Mouse (Mus musculus) macrophage (primary cell): ENCODE results near the gene Mybph. TPM values are rescaled to one million over a fixed set of nuclear protein-coding genes. Genes with fewer than 3 reads are reported as not detected.

Experiments
- H3K27ac ChIP-seq: fragments of 350-480 bp; formaldehyde crosslinking; 2 replicates; pipeline ENCODE4 v1.9.0; 2021
- H3K36me3 ChIP-seq: fragments of 350-480 bp; formaldehyde crosslinking; 2 replicates; pipeline ENCODE4 v1.9.0; 2021; ENCODE audit errors: inconsistent target
- H3K4me3 ChIP-seq: fragments of 350-480 bp; formaldehyde crosslinking; 2 replicates; pipeline ENCODE4 v1.9.0; 2021; ENCODE audit errors: inconsistent target
- H3K79me2 ChIP-seq: fragments of 350-480 bp; formaldehyde crosslinking; 2 replicates; pipeline ENCODE4 v1.9.0; 2021; ENCODE audit errors: inconsistent target
- WGBS: methylation state at CpG from one replicate; pipeline ENCODE4 v1.1.7; 2026; ENCODE audit warnings: inconsistent platforms; ENCODE audit not compliant: missing documents; 5-methylcytosine and 5-hydroxymethylcytosine counted together
- polyA plus RNA-seq: library from polyadenylated mRNA; stranded (reverse); fragments of 250-400 nt; gene quantifications from 3 replicates; pipeline ENCODE4 v1.2.4, GENCODE M21; 2018; ENCODE audit warnings: inconsistent platforms

Mybph gene
- polyA plus RNA-seq, 1 experiment from 2014 or later, result not detected

- Histone ChIP-seq H3K27ac (peak overlapping the region; percentile 71), H3K36me3 (no peaks in the 10 kb centered on the region), H3K4me3 (peak overlapping the region; percentile 33), H3K79me2 (no peaks in the 10 kb centered on the region)
- 17% methylated on average over 3 of the region's 3 CpGs for WGBS
Observed at GRCm38 (mm10) chr1:134195571-134195970, 2.3 kb downstream of the Mybph start.

- 23% methylated on average over 4 of the region's 4 CpGs for WGBS
- no peaks in the 10 kb centered on the region for H3K79me2 ChIP-seq
- peak overlapping the region; percentile 33 for H3K4me3 ChIP-seq
- H3K36me3 ChIP-seq, result no peaks in the 10 kb centered on the region
- peak overlapping the region; percentile 71 for H3K27ac ChIP-seq
Observed at GRCm38 (mm10) chr1:134195979-134196378, 2.7 kb downstream of the Mybph start.

DNA sequence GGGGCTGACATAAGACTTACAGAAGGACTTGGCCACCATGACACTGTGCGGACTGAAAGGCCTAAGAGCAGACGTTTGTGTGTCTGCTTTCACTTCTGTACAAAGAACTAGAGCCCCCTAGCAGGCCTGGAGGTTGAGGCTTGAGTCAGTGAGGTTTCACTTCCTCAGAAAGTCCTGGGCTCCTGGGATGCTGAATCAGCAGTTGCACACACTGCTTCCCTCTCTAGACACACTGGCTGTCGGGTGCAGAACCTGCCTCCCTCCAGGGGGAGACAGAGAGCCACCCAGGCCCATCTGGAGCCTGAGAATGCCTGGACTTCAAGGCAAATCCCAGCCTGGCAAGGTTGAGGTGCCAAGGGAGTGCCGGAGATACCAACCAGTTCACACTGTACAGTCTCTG lies 3.1 kb downstream of the Mybph start:
- WGBS, result 14% methylated on average over 4 of the region's 4 CpGs
- H3K36me3 ChIP-seq, result no peaks in the 10 kb centered on the region
- no peaks in the 10 kb centered on the region for H3K79me2 ChIP-seq
- H3K4me3 ChIP-seq, result peak overlapping the region; percentile 33
- peak overlapping the region; percentile 71 for H3K27ac ChIP-seq

GRCm38 (mm10) chr1:134197325-134197982 lies 4.2 kb downstream of the Mybph start:
- 88% methylated on average over 15 of the region's 15 CpGs for WGBS
- Histone ChIP-seq H3K4me3 (no peak overlapping the region), H3K36me3 (no peaks in the 10 kb centered on the region), H3K27ac (no peak overlapping the region), H3K79me2 (no peaks in the 10 kb centered on the region)

DNA sequence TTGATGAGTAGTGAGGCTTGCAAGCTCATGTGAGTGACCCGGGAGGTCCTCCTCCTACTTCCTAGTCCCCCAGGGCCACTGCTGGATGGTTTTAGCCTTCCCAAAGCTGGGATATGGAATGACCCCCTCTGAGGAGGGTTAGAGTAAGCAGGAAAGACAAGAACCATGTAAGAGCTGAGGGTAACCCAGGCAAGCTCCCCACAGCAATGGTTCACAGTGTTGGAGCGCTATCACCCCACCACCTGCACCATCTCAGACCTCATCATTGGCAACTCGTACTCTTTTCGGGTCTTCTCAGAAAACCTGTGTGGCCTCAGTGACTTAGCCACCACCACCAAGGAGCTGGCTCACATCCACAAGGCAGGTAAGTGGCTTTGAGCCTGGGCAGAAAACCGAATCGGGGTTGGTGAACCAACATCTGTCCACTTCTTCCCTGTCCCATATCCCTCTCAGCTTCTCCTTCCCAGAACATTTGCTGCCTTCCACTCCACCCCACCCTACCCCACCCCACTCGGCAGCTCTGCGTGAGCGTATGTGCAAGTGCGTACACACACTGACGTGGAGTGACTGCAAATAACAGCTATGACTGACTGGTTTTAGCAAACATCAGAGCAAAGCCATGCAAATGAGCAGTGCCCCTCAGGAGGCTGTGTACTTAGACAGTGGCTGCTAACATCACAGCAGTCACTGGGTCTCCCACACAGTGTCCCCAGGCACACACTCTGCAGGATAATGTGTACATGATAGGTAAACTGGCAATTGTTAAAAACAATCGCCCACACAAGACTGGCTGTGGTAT lies 5.1 kb downstream of the Mybph start:
- Histone ChIP-seq H3K27ac (no peak overlapping the region), H3K4me3 (no peak overlapping the region), H3K79me2 (no peaks in the 10 kb centered on the region), H3K36me3 (no peaks in the 10 kb centered on the region)
- WGBS, result 88% methylated on average over 12 of the region's 12 CpGs

DNA sequence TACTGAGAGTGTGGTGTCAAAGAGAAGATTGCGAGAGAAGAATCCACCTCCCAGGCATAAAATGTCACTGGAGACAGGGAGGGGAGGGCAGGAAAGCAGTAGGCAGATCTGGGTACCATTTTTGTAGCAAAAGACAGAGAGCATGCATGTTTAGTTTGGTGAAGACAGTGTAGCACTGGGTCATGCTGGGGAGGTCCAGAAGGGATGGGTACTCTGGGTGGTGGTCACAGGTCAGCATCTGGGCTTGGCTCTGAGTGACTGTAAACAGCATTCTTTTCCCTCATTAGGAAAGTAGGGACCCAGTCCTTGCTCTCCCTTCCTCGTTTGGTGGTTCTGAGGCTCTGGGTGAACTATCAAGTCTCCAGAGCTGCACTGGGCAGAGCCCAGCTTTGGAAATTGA lies 7.2 kb downstream of the Mybph start:
- WGBS, result 83% methylated on average over 2 of the region's 2 CpGs
- no peak overlapping the region for H3K27ac ChIP-seq
- no peak overlapping the region for H3K4me3 ChIP-seq
- H3K36me3 ChIP-seq, result no peaks in the 10 kb centered on the region
- H3K79me2 ChIP-seq, result no peaks in the 10 kb centered on the region

DNA sequence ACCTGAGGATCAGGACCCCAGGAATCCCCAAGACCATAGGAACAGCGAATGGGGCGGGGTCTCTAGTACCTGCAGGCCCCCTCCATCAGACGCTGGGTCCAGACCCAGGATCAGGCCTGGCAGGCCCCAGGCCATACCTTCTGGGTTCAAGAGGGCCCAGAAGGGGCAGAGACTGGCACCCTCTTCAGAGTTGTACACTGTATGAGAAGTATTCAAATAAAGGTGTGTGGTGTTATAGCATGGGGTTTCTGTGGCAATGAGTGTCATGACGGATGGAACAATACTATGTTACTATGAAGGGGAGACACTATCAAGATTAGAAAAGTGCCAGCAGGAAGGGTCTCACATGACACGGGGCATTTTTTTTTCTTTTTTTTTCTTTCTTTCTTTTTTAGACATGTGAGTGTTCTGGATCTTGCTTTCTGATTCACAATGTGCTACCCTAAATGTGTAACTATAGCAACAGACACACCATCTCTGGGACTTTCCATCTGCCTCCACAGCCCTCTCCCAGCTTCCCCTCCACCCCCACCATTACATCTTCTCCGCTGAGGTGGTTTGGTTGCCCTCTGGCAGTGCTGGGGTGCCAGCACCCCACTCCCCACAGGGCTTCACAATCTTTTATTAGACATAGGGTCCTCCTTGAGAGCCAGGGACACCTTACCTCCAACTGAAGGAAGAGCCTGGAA lies 7.9 kb downstream of the Mybph start:
- WGBS, result 99% methylated on average over 6 of the region's 6 CpGs
- no peaks in the 10 kb centered on the region for H3K79me2 ChIP-seq

GRCm38 (mm10) chr1:134201751-134202420 lies 8.6 kb downstream of the Mybph start:
- H3K36me3 ChIP-seq, result no peaks in the 10 kb centered on the region
- H3K79me2 ChIP-seq, result no peaks in the 10 kb centered on the region
- WGBS, result 67% methylated on average over 3 of the region's 3 CpGs
- no peak overlapping the region for H3K4me3 ChIP-seq
- no peak overlapping the region for H3K27ac ChIP-seq

More for the DNA sequence above, 7.9 kb downstream of the Mybph start:
- no peak overlapping the region for H3K27ac ChIP-seq
- no peak overlapping the region for H3K4me3 ChIP-seq
- H3K36me3 ChIP-seq, result no peaks in the 10 kb centered on the region

GRCm38 (mm10) chr1:134204230-134204629 lies 11.0 kb downstream of the Mybph start:
- WGBS, result 92% methylated on average over 13 of the region's 13 CpGs
- Histone ChIP-seq H3K36me3 (no peaks in the 10 kb centered on the region), H3K79me2 (no peaks in the 10 kb centered on the region), H3K4me3 (no peak overlapping the region), H3K27ac (no peak overlapping the region)

- WGBS, result 51% methylated on average over 9 of the region's 9 CpGs
- Histone ChIP-seq H3K79me2 (no peaks in the 10 kb centered on the region), H3K36me3 (no peaks in the 10 kb centered on the region), H3K27ac (no peak overlapping the region), H3K4me3 (no peak overlapping the region)
Observed at GRCm38 (mm10) chr1:134205296-134206018, 12.2 kb downstream of the Mybph start.

GRCm38 (mm10) chr1:134206085-134206484 lies 12.8 kb downstream of the Mybph start:
- no peaks in the 10 kb centered on the region for H3K36me3 ChIP-seq
- H3K4me3 ChIP-seq, result no peak overlapping the region
- no peaks in the 10 kb centered on the region for H3K79me2 ChIP-seq
- no peak overlapping the region for H3K27ac ChIP-seq
- WGBS, result 60% methylated on average over 5 of the region's 5 CpGs

DNA sequence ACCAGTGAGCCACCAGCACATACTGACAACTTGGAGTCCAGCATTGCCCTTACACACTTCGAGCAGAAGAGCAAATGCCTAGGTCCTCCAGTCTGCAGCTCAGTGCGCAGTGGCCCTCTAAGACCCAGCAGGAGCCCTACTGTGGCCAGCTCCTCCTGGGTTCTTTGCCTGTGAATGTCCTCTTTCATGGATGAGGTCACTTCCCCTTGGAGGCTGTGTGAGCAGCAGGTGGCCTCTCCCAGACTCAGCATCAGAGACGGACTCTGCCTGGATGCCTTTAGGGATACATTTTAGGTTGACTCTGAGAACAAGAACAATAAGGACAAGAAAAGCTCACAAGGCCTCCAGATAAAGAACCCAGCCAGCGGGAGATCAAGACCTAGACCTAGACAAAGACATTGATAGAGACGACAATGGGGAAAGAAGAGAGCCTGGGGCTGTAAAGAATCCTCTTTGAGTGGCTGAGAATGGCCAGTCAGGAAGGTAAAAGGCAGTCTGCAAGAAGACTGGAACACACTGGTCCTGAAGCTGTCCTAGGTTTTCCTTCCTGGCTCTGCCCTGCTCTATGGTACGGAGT lies 17.0 kb downstream of the Mybph start:
- 87% methylated on average over 6 of the region's 6 CpGs for WGBS
- H3K36me3 ChIP-seq, result no peaks in the 10 kb centered on the region
- no peaks in the 10 kb centered on the region for H3K79me2 ChIP-seq
- no peak overlapping the region for H3K4me3 ChIP-seq
- no peak overlapping the region for H3K27ac ChIP-seq

DNA sequence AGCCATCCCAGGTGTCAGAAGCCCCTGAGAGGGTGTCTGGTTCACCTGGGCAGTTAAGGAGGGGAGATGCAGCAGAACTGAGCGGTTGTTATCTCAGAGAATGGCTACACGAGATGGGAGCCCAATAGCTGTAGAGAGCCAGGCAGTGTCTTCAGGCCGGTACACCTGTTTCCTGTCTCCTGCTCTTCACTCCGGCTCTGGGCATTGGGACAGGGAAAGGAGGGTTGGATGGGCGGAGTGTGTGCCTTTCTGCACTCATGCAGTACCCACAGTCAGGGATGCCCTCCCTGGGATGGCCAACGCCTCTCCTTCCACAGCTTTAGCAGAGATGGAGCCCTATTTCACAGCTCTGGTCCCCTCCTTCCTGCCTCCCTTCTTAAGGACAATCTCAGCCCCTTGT lies 17.8 kb downstream of the Mybph start:
- H3K4me3 ChIP-seq, result no peak overlapping the region
- WGBS, result 61% methylated on average over 6 of the region's 6 CpGs
- no peak overlapping the region for H3K27ac ChIP-seq
- no peaks in the 10 kb centered on the region for H3K79me2 ChIP-seq
- no peaks in the 10 kb centered on the region for H3K36me3 ChIP-seq

- 67% methylated on average over 2 of the region's 2 CpGs for WGBS
- Histone ChIP-seq H3K79me2 (no peaks in the 10 kb centered on the region), H3K4me3 (no peak overlapping the region), H3K27ac (no peak overlapping the region), H3K36me3 (no peaks in the 10 kb centered on the region)
Observed at GRCm38 (mm10) chr1:134211631-134212030, 18.4 kb downstream of the Mybph start.
